Comparison of ENCODE assay signal across 8 mouse cellular contexts in the genomic region with DNA sequence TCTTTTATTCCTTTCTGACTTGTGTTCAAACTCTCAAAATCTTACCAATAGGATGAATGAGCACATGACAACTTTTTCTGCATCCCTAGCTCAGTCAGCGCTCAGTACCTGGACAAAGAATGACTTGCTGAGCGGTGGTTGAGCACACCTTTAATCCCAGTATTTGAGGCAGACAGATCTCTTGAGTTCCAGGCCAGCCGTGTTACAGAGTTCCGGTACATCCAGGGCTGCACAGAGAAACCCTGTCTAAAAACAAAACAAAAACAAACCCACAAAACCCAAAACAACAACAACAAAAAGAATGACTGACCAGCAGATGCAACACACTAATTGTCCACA. TPM values are rescaled to one million over a fixed set of nuclear protein-coding genes. Genes with fewer than 3 reads are reported as not detected.
DNase-seq lines count a peak whose midpoint lies in the region; ATAC-seq lines count a peak whose summit lies in the region.

No protein-coding gene starts in this region.

- no peak overlapping the region for H3K27ac ChIP-seq in kidney, embryonic 16.5 days (ENCODE audit: low read length)
- H3K27ac ChIP-seq in brown adipose tissue, adult 24 weeks (replicated peaks; ENCODE audit: low read depth, low read length), result no peak overlapping the region
- no peak overlapping the region; the same call in 1 of the 2 replicates for H3K27ac ChIP-seq in hindbrain, embryonic 16.5 days (ENCODE audit: low read depth, low read length)
- peak overlapping the region; percentile 63; the same call in 1 of the 2 replicates for H3K27ac ChIP-seq in midbrain, embryonic 16.5 days (ENCODE audit: low read length)

- H3K4me1 ChIP-seq in kidney, embryonic 16.5 days (ENCODE audit: insufficient read depth, low read length), result peaks cover 16% of the 10 kb centered on the region
- H3K4me1 ChIP-seq in brown adipose tissue, adult 24 weeks (ENCODE audit: control insufficient read depth, insufficient read depth, insufficient read length, low read length), result peaks cover 10% of the 10 kb centered on the region
- peaks cover 20% of the 10 kb centered on the region for H3K4me1 ChIP-seq in hindbrain, embryonic 16.5 days (ENCODE audit: control insufficient read depth, insufficient read depth, low read depth, low read length)
- peaks cover 13% of the 10 kb centered on the region for H3K4me1 ChIP-seq in midbrain, embryonic 16.5 days (ENCODE audit: control insufficient read depth, insufficient read depth, low read length)

- no peak for DNase-seq in kidney, adult 8-10 months
- no peak for DNase-seq in right cerebral cortex, postnatal 14 days
- DNase-seq in layer of hippocampus, adult 9-11 months, result no peak
- no peak for DNase-seq in cerebellum, adult 9-11 months

- H3K27me3 ChIP-seq in kidney, embryonic 16.5 days (ENCODE audit: insufficient read depth, low read length), result no peaks in the 10 kb centered on the region
- H3K27me3 ChIP-seq in hindbrain, embryonic 16.5 days (replicated peaks; ENCODE audit: control insufficient read depth, insufficient read depth, low read length), result no peaks in the 10 kb centered on the region
- no peaks in the 10 kb centered on the region for H3K27me3 ChIP-seq in midbrain, embryonic 16.5 days (ENCODE audit: control insufficient read depth, insufficient read depth, low read depth, low read length)

- H3K4me2 ChIP-seq in kidney, embryonic 16.5 days (replicated peaks; ENCODE audit: low read depth, low read length), result peak overlapping the region; percentile 85
- peak overlapping the region; percentile 98 for H3K4me2 ChIP-seq in hindbrain, embryonic 16.5 days (ENCODE audit: low read length)
- peak overlapping the region; percentile 60 for H3K4me2 ChIP-seq in midbrain, embryonic 16.5 days (ENCODE audit: low read length)

- H3K9ac ChIP-seq in kidney, embryonic 16.5 days (replicated peaks; ENCODE audit: low read length), result peak overlapping the region; percentile 49; the same call in 1 of the 2 replicates
- H3K9ac ChIP-seq in hindbrain, embryonic 16.5 days (ENCODE audit: low read depth, low read length), result peak overlapping the region; percentile 87
- peak overlapping the region; percentile 80 for H3K9ac ChIP-seq in midbrain, embryonic 16.5 days (ENCODE audit: low read depth, low read length)

- 16% methylated on average over 4 of the region's 4 CpGs for WGBS in kidney, embryonic 16.5 days
- 24% methylated on average over 4 of the region's 4 CpGs for WGBS in hindbrain, embryonic 16.5 days
- 11% methylated on average over 4 of the region's 4 CpGs for WGBS in midbrain, embryonic 16.5 days

- ATAC-seq in kidney, embryonic 16.5 days (ENCODE audit: low FRiP score, low TSS enrichment), result no peak; the same call in 1 of the 2 replicates
- ATAC-seq in hindbrain, embryonic 16.5 days, result peak; percentile 66
- ATAC-seq in midbrain, embryonic 16.5 days, result peak; percentile 54

- peaks cover 5% of the 10 kb centered on the region; the same call in 1 of the 2 replicates for H3K36me3 ChIP-seq in kidney, embryonic 16.5 days (ENCODE audit: insufficient read depth, low read length)
- no peaks in the 10 kb centered on the region for H3K36me3 ChIP-seq in hindbrain, embryonic 16.5 days (ENCODE audit: control insufficient read depth, insufficient read depth, low read length)
- H3K36me3 ChIP-seq in midbrain, embryonic 16.5 days (ENCODE audit: control insufficient read depth, insufficient read depth, low read length), result no peaks in the 10 kb centered on the region

- H3K4me3 ChIP-seq in kidney, embryonic 16.5 days (ENCODE audit: low read length), result peak overlapping the region; percentile 82
- H3K4me3 ChIP-seq in brown adipose tissue, adult 24 weeks (ENCODE audit: insufficient read depth, low read depth, low read length), result peak overlapping the region; percentile 95
- peak overlapping the region; percentile 81 for H3K4me3 ChIP-seq in hindbrain, embryonic 16.5 days (ENCODE audit: low read length)
- peak overlapping the region; percentile 64 for H3K4me3 ChIP-seq in midbrain, embryonic 16.5 days (ENCODE audit: low read depth, low read length)

- no peaks in the 10 kb centered on the region for H3K9me3 ChIP-seq in kidney, embryonic 16.5 days (ENCODE audit: low read length)
- H3K9me3 ChIP-seq in hindbrain, embryonic 16.5 days (ENCODE audit: control insufficient read depth, low read length), result no peaks in the 10 kb centered on the region
- no peaks in the 10 kb centered on the region for H3K9me3 ChIP-seq in midbrain, embryonic 16.5 days (replicated peaks; ENCODE audit: control insufficient read depth, low read length, poor library complexity, severe bottlenecking)

RNA-seq across cellular contexts. Expression of gene Slc44a2, which starts 0.2 kb away (rescaled TPM):
- polyA plus RNA-seq in kidney, embryonic 16.5 days (2015; fragmentation: Nextera tagmentation; extraction: Ambion mirVana), result 116 and 122 TPM in 2 replicates
- polyA plus RNA-seq in brown adipose tissue, adult 24 weeks (2012; ENCODE audit: insufficient read depth, insufficient read length, missing spikeins), result 9.0 and 9.6 TPM in 2 replicates
- polyA plus RNA-seq in hindbrain, embryonic 16.5 days (2015; fragmentation: Nextera tagmentation; extraction: Ambion mirVana), result 63.9 and 78.0 TPM in 2 replicates
- polyA plus RNA-seq in midbrain, embryonic 16.5 days (2015; fragmentation: Nextera tagmentation; extraction: Ambion mirVana), result 65.5 and 69.1 TPM in 2 replicates

RNA-seq across cellular contexts. Expression of gene Ap1m2, which starts 8.1 kb away (rescaled TPM):
- polyA plus RNA-seq in kidney, embryonic 16.5 days (2015; fragmentation: Nextera tagmentation; extraction: Ambion mirVana), result 45.2 and 48.9 TPM in 2 replicates
- polyA plus RNA-seq in brown adipose tissue, adult 24 weeks (2012; ENCODE audit: insufficient read depth, insufficient read length, missing spikeins), result not detected in 2 replicates
- 2.8 and 2.9 TPM in 2 replicates for polyA plus RNA-seq in hindbrain, embryonic 16.5 days (2015; fragmentation: Nextera tagmentation; extraction: Ambion mirVana)
- polyA plus RNA-seq in midbrain, embryonic 16.5 days (2015; fragmentation: Nextera tagmentation; extraction: Ambion mirVana), result 1.6 and 2.1 TPM in 2 replicates

RNA-seq across cellular contexts. Expression of gene Cdkn2d, which starts 29.0 kb away (rescaled TPM):
- 50.9 and 51.7 TPM in 2 replicates for polyA plus RNA-seq in kidney, embryonic 16.5 days (2015; fragmentation: Nextera tagmentation; extraction: Ambion mirVana)
- polyA plus RNA-seq in brown adipose tissue, adult 24 weeks (2012; ENCODE audit: insufficient read depth, insufficient read length, missing spikeins), result 11.1 and 13.5 TPM in 2 replicates
- 121 and 138 TPM in 2 replicates for polyA plus RNA-seq in hindbrain, embryonic 16.5 days (2015; fragmentation: Nextera tagmentation; extraction: Ambion mirVana)
- polyA plus RNA-seq in midbrain, embryonic 16.5 days (2015; fragmentation: Nextera tagmentation; extraction: Ambion mirVana), result 98.9 and 117 TPM in 2 replicates

RNA-seq across cellular contexts. Expression of gene Kri1, which starts 32.5 kb away (rescaled TPM):
- polyA plus RNA-seq in kidney, embryonic 16.5 days (2015; fragmentation: Nextera tagmentation; extraction: Ambion mirVana), result 14.6 and 20.0 TPM in 2 replicates
- polyA plus RNA-seq in brown adipose tissue, adult 24 weeks (2012; ENCODE audit: insufficient read depth, insufficient read length, missing spikeins), result 10.9 and 16.2 TPM in 2 replicates
- 14.5 and 16.8 TPM in 2 replicates for polyA plus RNA-seq in hindbrain, embryonic 16.5 days (2015; fragmentation: Nextera tagmentation; extraction: Ambion mirVana)
- 17.0 and 18.3 TPM in 2 replicates for polyA plus RNA-seq in midbrain, embryonic 16.5 days (2015; fragmentation: Nextera tagmentation; extraction: Ambion mirVana)

RNA-seq across cellular contexts. Expression of gene Ilf3, which starts 47.4 kb away (rescaled TPM):
- 208 and 220 TPM in 2 replicates for polyA plus RNA-seq in kidney, embryonic 16.5 days (2015; fragmentation: Nextera tagmentation; extraction: Ambion mirVana)
- 11.7 and 13.8 TPM in 2 replicates for polyA plus RNA-seq in brown adipose tissue, adult 24 weeks (2012; ENCODE audit: insufficient read depth, insufficient read length, missing spikeins)
- 186 and 210 TPM in 2 replicates for polyA plus RNA-seq in hindbrain, embryonic 16.5 days (2015; fragmentation: Nextera tagmentation; extraction: Ambion mirVana)
- polyA plus RNA-seq in midbrain, embryonic 16.5 days (2015; fragmentation: Nextera tagmentation; extraction: Ambion mirVana), result 228 and 245 TPM in 2 replicates

Comparison
In these comparisons a context has a peak if more than half of its experiments do, and no peak if none do; other contexts are left out.
1. RNA of gene Ap1m2, which starts 8.1 kb away (polyA plus RNA-seq): 45.2 to 48.9 TPM in kidney, embryonic 16.5 days; 2.8 to 2.9 TPM in hindbrain, embryonic 16.5 days, 1.6 to 2.1 TPM in midbrain, embryonic 16.5 days and not detected in brown adipose tissue, adult 24 weeks; every median in the first group is over 10 times any median in the second.
2. Peak in every context shown above with its lines, with median percentiles within 50 percentile points of each other: H3K4me2 ChIP-seq, H3K4me3 ChIP-seq and H3K9ac ChIP-seq.